Mouse (Mus musculus) E14TG2a.4 (cell line): ENCODE measurements around the gene Zfp668.

ENCODE experiments used
- CTCF ChIP-seq: conservative IDR thresholded peaks from 2 replicates; pipeline ENCODE4 v1.5.1; 2014; ENCODE audit warnings: low read length
- NANOG ChIP-seq: IDR thresholded peaks from 2 replicates; pipeline ENCODE4 v1.6.1; 2014; ENCODE audit warnings: borderline replicate concordance, low read length, mixed read lengths

- no peak for TF ChIP-seq CTCF
- TF ChIP-seq NANOG = no peak
These were observed 54.1 kb downstream of the Zfp668 start for GRCm38 (mm10) chr7:127822494-127822893.
